Mouse (Mus musculus): ENCODE measurements around the gene Arhgef10l.

GRCm38 (mm10) chr4:140528443-140528842 is 137.4 kb downstream of the Arhgef10l start:
- no peak for TF ChIP-seq CTCF (IDR thresholded peaks at IDR 0.05; ENCODE audit: control insufficient read depth, insufficient read depth, insufficient replicate concordance, low read depth, low read length)
- no peak for TF ChIP-seq POLR2A (IDR thresholded peaks at IDR 0.05; ENCODE audit: control insufficient read depth, low read depth, low read length)
